Comparison of ENCODE assay signal across 9 mouse cellular contexts in genomic region chr9:98417919-98418318, GRCm38 (mm10). TPM values are rescaled to one million over a fixed set of nuclear protein-coding genes. Genes with fewer than 3 reads are reported as not detected.
DNase-seq lines count a peak whose midpoint lies in the region; TF ChIP-seq lines count a peak whose summit lies in the region.
"Had no signal": no experiment of that assay in that cellular context is flagged by ENCODE, and none has a peak within 500 bp of the region (broad histone marks: within the 10 kb centered on the region; RNA-seq: fewer than 3 reads in every experiment).

No protein-coding gene starts in this region.

- no peak for TF ChIP-seq POLR2A in kidney, adult 2 months (IDR thresholded peaks at IDR 0.05; ENCODE audit: low read depth, low read length)
- TF ChIP-seq POLR2A in liver, adult 2 months (IDR thresholded peaks at IDR 0.05; ENCODE audit: extremely low read depth, insufficient read depth, low read length) = no peak

- peak; percentile 82 for TF ChIP-seq CTCF in kidney, adult 2 months (conservative IDR thresholded peaks at IDR 0.05; ENCODE audit: insufficient read depth, insufficient read length, low read depth, low read length)
- peak; percentile 79 for TF ChIP-seq CTCF in liver, adult 2 months (IDR thresholded peaks at IDR 0.05; ENCODE audit: low read depth, low read length)

- no peak overlapping the region for H3K9ac ChIP-seq in ES-E14 (ENCODE audit: insufficient read depth, low read depth, low read length, poor library complexity, severe bottlenecking)
- no peak overlapping the region for H3K9ac ChIP-seq in liver, adult 2 months (ENCODE audit: low read depth, low read length)
- H3K9ac ChIP-seq: limb, embryonic 15.5 days had no signal

- H3K27me3 ChIP-seq in kidney, adult 2 months (replicated peaks; ENCODE audit: control insufficient read depth, insufficient read depth, low read length) = no peaks in the 10 kb centered on the region
- peaks cover 20% of the 10 kb centered on the region for H3K27me3 ChIP-seq in embryonic facial prominence, embryonic 10.5 days (replicated peaks; ENCODE audit: low read depth, poor library complexity, severe bottlenecking)
- H3K27me3 ChIP-seq in liver, adult 2 months (ENCODE audit: control insufficient read depth, insufficient read depth, low read length) = no peaks in the 10 kb centered on the region
- H3K27me3 ChIP-seq: limb, embryonic 15.5 days had no signal

- H3K79me2 ChIP-seq in liver, adult 2 months (ENCODE audit: control insufficient read depth, insufficient read depth, low read length) = no peaks in the 10 kb centered on the region

- in situ Hi-C loops in ES-E14 (cut with MboI; ENCODE audit: low sequenced_read_pairs in 2 of 2, unreplicated experiment in 2 of 2) = no loop called here

- H3K27ac ChIP-seq in kidney, adult 2 months (ENCODE audit: insufficient read depth, low read depth, low read length) = no peak overlapping the region
- no peak overlapping the region for H3K27ac ChIP-seq in ES-E14 (ENCODE audit: insufficient read depth, low read depth, low read length, poor library complexity, severe bottlenecking)
- H3K27ac ChIP-seq in embryonic facial prominence, embryonic 10.5 days (replicated peaks) = no peak overlapping the region
- H3K27ac ChIP-seq in liver, adult 2 months (replicated peaks; ENCODE audit: insufficient read depth, low read depth, low read length) = no peak overlapping the region
- H3K27ac ChIP-seq: limb, embryonic 15.5 days had no signal

- H3K9me3 ChIP-seq in ES-E14 (ENCODE audit: control insufficient read depth, insufficient read depth, low read depth, low read length) = no peaks in the 10 kb centered on the region
- no peaks in the 10 kb centered on the region for H3K9me3 ChIP-seq in embryonic facial prominence, embryonic 10.5 days
- H3K9me3 ChIP-seq: limb, embryonic 15.5 days had no signal

- WGBS in kidney, adult 2 months = 44% methylated on average over 7 of the region's 7 CpGs
- 50% methylated on average over 7 of the region's 7 CpGs for WGBS in embryonic facial prominence, embryonic 10.5 days
- WGBS in liver, adult 2 months = 18% methylated on average over 7 of the region's 7 CpGs

- no peak overlapping the region for H3K4me3 ChIP-seq in kidney, adult 2 months (ENCODE audit: insufficient read depth, low read depth, low read length)
- H3K4me3 ChIP-seq in ES-E14 (ENCODE audit: insufficient read depth in 1 of 2, low read depth in 1 of 2, low read length in 2 of 2, poor library complexity in 1 of 2, severe bottlenecking in 1 of 2) = no peak overlapping the region
- H3K4me3 ChIP-seq in embryonic facial prominence, embryonic 10.5 days = no peak overlapping the region
- H3K4me3 ChIP-seq in liver, adult 2 months (ENCODE audit: insufficient read depth, low read depth, low read length) = no peak overlapping the region
- H3K4me3 ChIP-seq: limb, embryonic 15.5 days had no signal

- H3K36me3 ChIP-seq in kidney, adult 2 months (ENCODE audit: control insufficient read depth, insufficient read depth, low read length) = no peaks in the 10 kb centered on the region; the same call in 1 of the 2 replicates
- H3K36me3 ChIP-seq in ES-E14 (ENCODE audit: control insufficient read depth, insufficient read depth, low read length, poor library complexity, severe bottlenecking) = no peaks in the 10 kb centered on the region
- no peaks in the 10 kb centered on the region for H3K36me3 ChIP-seq in embryonic facial prominence, embryonic 10.5 days (replicated peaks)
- no peaks in the 10 kb centered on the region for H3K36me3 ChIP-seq in liver, adult 2 months (ENCODE audit: control insufficient read depth, insufficient read depth, low read length)
- H3K36me3 ChIP-seq: limb, embryonic 15.5 days had no signal

- peaks cover 10% of the 10 kb centered on the region for H3K4me1 ChIP-seq in kidney, adult 2 months (ENCODE audit: control insufficient read depth, insufficient read depth, low read length)
- no peaks in the 10 kb centered on the region for H3K4me1 ChIP-seq in ES-E14 (ENCODE audit: control insufficient read depth in 2 of 2, insufficient read depth in 2 of 2, low read length in 2 of 2, poor library complexity in 1 of 2)
- peaks cover 27% of the 10 kb centered on the region for H3K4me1 ChIP-seq in embryonic facial prominence, embryonic 10.5 days
- H3K4me1 ChIP-seq in liver, adult 2 months (ENCODE audit: control insufficient read depth, insufficient read depth, low read length) = peaks cover 12% of the 10 kb centered on the region
- H3K4me1 ChIP-seq: limb, embryonic 15.5 days had no signal

- DNase-seq in kidney, adult 2 months = peak; percentile 44
- DNase-seq in kidney, adult 18-20 months = no peak
- no peak for DNase-seq in ES-E14 (ENCODE audit: low read depth, low spot score)
- peak; percentile 49 for DNase-seq in embryonic facial prominence, embryonic 10.5 days (ENCODE audit: low spot score)
- no peak for DNase-seq in liver, adult 2 months (ENCODE audit: extremely low read depth, low read depth, low spot score)
- DNase-seq in yolk sac, embryonic 10.5 days (ENCODE audit: low spot score) = peak; percentile 49
- DNase-seq in frontal cortex, postnatal 14 days (ENCODE audit: low spot score in 2 of 2) = no peak
- no peak for DNase-seq in left cerebral cortex, adult 9 months (ENCODE audit: low spot score in 2 of 2)

TF ChIP-seq in ES-E14, 5 proteins besides CTCF, POLR2A, EP300 and RAD21:
- no peak for TF ChIP-seq ZNF384 (IDR thresholded peaks at IDR 0.05; ENCODE audit: low read depth, low read length)
- TF ChIP-seq ZC3H11A (IDR thresholded peaks at IDR 0.05; ENCODE audit: borderline replicate concordance, low read depth, low read length) = 0 out of 2 replicates have a peak, but pooled peaks have one; percentile 29

RNA-seq across cellular contexts. Expression of gene Rbp1, which starts 4.8 kb away (rescaled TPM):
- polyA plus RNA-seq in kidney, adult 2 months (2012; rRNA removed) = 6.4 and 6.7 TPM in 2 replicates
- total RNA-seq in ES-E14 (2012; rRNA removed) = 7.0 and 11.5 TPM in 2 replicates
- 54.4 and 63.0 TPM in 2 replicates for polyA plus RNA-seq in embryonic facial prominence, embryonic 10.5 days (2016; fragmentation: Nextera tagmentation; extraction: Ambion mirVana)
- 10.7 and 25.2 TPM in 2 replicates for total RNA-seq in liver, adult 2 months (2014; rRNA removed)
- polyA plus RNA-seq in liver, adult 2 months (2012; rRNA removed) = 7.1 and 11.5 TPM in 2 replicates

Comparison
In these comparisons a context has a peak if more than half of its experiments do, and no peak if none do; other contexts are left out.
1. DNase-seq: peak in kidney, adult 2 months (single experiment), embryonic facial prominence, embryonic 10.5 days (single experiment) and yolk sac, embryonic 10.5 days (single experiment); none in kidney, adult 18-20 months (single experiment), ES-E14 (single experiment), liver, adult 2 months (single experiment), frontal cortex, postnatal 14 days (0 of 2) and left cerebral cortex, adult 9 months (0 of 2).